Mouse (Mus musculus) bone marrow, adult 2 months (tissue): Measurements from ENCODE around the gene Tbc1d9b.

Experiments used
- CTCF ChIP-seq: fragments of 200-500 bp; IDR thresholded peaks from 2 replicates; pipeline ENCODE4 v1.5.1; 2011; ENCODE audit warnings: low read length, control low read depth; ENCODE audit not compliant: control insufficient read depth, insufficient read depth
- POLR2A ChIP-seq: fragments of 200-500 bp; IDR thresholded peaks from 2 replicates; pipeline ENCODE4 v1.6.1; 2011; ENCODE audit warnings: low read depth, mild to moderate bottlenecking, control low read depth, low read length, borderline replicate concordance; ENCODE audit not compliant: control insufficient read depth

GRCm38 (mm10) chr11:50177111-50177510, 45.9 kb downstream of the Tbc1d9b start:
- no peak for TF ChIP-seq CTCF
- TF ChIP-seq POLR2A = no peak
